Mouse (Mus musculus) kidney, adult 8-10 months (tissue): ENCODE measurements around the gene Mpzl1.

Experiments
- DNase-seq, 2 experiments: peaks; one replicate each; pipeline ENCODE4 v3.0.0; 2022

Mpzl1 gene

DNA sequence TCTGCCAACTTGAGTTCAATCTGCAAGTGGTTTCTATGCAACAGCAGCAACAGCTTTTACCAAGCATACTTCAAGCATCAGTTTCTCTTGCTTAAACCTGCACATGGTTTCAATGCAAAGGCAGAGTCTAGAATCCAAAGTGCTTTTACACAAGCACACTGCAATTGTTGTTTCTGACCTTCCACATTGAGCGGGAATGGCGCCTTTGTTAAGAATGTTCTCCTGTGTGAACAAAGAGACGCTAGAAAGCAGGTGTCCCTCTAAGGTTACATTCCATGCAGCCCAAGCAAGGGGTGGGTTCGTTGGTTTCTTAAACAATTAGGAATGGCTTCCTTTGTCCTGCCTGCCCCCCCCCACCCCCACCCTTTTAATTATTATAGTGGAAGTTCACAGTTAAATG, 20.4 kb downstream of the Mpzl1 start:
- DNase-seq = no peak

DNA sequence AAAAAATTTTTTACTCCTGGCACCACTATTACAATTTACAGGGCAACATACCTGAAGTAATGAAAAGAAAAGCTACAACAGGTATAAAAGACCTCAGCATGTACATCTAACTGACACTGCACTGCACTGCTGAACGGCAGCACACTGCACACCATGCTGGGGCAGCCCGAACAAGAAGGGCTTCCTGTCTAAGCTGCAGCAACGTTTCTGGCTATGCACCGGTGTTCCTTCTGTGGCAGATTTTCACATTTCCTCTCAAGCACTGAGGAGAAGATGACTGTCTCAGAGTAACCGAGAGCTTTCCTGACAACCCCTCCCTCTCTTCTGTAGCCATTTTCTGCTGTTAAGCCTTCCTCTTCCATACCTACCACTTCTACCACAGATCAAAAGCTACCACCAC, 21.6 kb downstream of the Mpzl1 start:
- DNase-seq = no peak

DNA sequence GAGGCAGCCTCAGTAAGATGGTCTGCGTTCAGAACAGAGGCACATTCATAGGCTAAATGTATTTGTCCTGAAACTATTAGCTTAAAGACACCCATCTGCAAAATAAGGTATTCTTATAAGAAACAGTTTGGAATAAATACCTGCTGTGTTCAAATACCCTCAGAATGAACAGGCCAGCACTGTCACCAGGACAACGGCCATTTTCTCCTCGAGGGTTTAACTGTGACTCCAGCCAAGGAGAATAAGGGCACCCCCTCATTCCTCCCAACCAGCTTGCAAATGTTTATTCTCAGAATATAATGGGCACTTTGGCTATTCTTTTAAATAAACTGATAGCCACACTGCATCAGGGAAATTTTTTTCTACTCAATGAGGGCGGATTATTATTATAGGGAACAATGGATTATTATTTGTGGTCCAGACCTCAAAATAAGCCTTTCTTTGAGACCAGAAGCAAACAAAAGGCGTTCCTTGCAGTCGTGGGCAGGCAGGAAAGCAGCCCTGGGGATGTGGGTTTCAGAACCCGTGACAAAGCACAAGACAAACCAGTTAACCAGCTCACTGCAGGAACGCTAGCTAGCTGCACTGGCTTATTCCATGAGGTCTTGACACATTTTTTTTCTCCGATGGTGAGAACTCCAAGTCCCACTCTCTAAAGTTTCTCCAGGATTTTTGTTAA, 23.9 kb downstream of the Mpzl1 start:
- DNase-seq = no peak

DNA sequence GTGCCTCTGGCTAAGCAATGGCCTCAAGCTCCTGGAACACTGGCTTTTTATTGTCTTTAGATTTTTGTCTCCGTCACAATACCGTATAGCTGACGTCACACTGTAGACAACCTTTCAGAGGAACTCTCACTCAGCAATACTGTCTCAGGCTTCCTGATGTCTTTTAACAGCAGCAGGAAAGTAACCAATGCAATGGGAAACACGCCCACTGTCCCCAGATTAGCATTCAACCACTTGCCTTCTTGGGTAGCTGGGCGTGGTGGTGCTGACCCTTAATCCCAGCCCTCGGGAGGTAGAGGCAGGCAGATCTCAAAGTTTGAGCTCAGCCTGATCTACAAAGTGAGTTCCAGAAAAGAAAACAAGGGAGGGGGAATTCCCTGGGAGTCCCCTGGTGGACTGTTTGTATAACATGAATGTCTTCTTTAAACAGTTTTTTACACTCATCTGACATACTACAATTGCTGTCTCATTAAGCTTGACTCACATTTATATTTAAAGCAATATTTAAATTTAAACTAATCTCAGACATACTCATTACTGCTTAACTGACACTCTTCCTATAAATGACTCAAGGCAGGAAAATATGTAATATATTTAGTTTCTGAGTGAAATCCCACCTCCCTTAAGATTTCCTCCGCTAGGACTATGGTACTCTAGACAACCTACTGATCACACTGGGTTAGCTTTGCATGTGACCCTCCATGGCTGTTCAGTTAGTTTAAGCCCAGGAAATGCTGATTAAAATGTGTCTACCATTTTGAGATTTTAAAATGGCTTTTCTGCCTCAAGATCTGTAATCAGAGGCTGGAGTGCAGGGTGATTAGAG, 24.6 kb downstream of the Mpzl1 start:
- DNase-seq = no peak

DNA sequence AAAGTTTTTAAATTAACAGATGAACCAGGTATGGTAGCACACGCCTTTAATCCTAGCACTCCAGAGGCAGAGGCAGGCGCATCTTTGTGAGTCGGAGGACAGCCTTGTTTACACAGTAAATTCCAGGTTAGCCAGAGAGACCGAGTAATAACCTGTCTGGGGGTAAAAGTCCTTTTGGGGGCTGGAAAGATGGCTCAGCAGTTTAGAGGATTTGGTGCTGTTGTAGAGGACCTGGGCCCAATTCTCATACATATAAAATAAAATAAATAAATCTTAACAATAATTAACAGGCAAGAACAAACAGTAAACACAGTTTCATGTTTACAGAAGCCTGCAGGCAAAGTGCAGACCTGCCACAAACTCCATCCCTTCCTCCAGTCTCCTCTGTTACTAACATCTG, 25.4 kb downstream of the Mpzl1 start:
- DNase-seq = no peak

DNA sequence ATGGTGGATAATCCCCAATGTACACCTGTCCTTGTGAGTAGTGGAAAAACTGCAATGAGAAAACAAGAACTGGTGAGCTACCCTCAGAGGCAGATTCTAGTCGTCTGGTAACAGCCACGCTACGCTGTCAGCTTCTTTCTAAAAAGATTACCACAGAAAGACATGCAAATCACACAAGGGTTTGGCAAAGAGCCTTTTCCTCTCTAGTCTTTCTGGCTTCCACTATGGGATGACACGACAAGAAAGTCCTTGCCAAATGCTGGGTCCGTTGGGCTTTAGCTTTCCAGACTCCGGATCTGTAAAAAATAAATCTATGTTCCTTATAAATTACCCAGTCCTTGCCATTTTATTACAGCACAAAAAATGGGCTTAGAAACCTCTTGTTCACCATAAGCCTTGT, 28.6 kb downstream of the Mpzl1 start:
- no peak for DNase-seq

DNA sequence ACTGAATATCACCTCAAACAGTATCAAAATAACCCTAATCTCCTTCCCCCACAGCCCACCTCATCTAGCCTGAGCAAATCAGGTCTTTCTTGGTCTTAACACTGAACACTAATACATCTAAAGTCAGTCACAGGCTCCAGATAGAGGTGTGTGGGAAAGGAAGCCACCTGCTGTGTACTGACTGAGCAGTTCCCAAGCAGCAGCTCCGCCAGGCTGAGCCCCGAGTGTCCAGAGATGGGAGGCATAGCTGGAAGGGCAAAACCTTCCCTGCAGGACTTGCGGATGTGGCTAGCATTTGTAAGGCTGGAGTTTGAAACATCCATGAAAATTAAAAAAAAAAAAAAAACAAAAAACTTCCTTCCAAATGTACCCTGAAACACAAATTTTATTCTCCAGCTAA, 29.2 kb downstream of the Mpzl1 start:
- DNase-seq = no peak

DNA sequence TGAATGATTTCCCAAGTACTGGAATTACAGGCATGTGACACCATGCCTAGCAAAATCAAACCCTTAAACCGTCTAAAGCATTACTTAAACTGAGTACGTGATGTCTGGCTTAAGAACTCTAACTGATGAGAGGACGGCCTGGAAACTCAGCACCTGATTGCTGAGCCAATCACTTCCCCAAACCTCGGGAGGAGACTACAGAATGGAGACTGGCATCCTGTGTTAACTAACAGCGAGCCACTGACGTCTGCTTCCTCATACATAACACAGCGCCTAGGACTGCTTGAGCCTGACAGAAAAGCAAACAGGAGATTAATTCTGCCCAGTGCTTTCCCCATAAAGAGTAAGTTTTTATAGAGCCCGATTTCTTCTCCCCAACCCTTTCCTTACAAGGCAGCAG, 30.1 kb downstream of the Mpzl1 start:
- no peak for DNase-seq

DNA sequence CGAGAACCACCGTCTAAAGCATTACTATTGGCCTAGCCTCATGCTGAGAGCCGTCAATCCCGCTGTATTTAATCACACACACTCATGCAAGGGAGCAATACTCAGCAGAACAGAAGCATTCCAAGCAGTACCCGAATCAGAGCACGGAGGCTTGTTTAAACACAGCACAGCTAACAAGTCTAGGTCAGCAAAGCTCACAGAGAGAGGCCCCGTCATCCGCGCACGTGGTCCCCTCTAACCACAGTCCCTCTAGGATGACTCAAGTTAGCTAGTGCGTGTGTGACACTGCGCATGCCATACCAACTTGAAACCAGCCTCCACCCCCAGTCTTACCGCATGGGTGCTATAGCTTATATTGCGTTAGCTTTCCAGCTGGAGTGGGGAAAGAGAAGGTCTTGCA, 31.1 kb downstream of the Mpzl1 start:
- DNase-seq = no peak

DNA sequence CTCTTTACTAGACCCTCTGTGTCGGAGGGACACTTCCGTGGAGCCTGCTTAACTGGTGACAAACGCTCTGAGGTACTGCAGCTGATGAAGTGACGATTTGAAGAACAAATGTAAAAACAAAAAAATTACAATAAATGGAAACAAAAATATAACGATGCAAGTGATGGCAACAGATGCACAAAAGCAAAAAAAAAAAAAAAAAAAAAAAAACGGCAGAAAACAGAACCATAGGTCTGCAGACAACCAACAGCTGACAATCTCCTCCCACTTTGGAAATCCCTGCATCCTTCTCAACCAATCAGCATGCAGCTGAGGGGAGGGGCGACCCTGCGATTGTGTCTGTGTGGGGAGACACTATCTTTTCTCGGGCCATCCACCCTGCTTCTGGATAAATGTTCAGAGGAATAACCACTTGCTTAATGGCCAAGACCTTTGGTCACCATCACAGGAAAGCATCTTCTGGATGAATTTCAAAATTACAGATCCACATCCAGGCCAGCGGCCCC, 32.5 kb downstream of the Mpzl1 start:
- no peak for DNase-seq

DNA sequence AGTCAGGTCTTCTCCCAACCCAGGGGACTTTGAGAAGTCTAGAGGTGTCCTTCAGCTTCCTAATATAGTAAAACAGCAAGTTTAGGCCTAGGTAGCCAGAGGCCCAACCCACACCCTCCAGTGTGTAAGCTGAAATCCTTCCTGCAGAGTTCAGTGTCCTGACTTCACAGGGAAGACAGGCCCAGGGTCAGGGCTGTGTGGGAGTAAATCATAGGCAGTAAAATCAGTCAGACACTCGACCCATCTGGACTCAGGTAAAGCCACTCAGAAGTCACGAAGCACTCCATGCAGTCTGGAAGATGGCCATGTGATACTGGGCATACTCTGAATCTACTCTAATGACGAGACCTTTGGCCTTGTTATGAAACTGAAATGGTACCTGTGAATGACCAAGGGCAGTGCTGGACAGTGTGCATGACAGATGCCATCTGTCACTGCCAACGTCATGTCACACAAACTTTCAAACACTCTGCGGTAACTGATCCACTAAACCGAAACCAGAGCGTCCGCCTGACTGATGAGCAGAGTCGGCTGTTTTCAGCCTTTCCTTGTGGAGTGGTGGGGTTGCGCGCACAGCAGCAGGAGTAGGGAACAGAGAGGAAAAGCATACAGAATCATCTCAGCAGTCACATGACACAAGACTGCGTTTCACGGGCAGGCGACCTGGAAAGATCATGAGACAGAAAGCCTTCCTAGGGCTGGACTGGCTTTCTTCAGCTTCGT, 39.5 kb downstream of the Mpzl1 start:
- no peak for DNase-seq

DNA sequence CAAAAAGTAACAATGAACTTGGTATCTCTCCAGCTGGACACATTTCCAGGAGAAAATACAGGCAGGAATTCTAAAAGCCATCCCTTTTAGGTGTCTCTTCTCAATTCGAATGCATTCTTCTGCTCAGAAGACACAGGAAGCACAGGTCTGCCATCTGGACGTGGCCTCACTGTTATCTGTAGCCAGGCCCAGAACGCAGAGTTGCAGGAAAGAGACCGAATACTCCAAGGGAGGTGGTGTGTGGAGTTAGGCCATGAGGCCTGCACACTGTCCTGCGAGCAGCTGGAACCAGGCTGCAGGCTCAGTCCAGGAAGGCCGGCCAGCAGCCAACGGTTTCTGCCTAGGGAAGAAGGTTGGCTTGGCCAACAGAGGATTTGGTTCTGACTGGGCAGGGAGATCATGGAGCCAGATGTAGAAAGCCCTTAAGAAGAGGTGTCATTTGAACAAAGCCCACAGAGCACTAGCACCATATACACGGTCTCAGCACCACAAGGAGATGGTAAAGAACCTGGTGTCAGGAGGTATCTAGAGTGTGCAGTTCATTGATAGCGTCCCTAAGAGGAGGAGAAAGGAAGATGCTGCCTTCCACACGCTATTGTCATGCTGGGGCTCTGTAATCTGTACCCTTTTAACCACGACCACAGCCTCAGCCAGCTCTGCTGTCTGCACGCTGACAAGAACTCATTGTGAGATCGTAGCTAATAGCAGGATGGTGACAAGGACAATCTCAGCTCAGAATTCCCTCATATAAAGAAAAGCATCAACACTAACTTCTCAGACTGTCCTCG, 41.8 kb downstream of the Mpzl1 start:
- DNase-seq = no peak

DNA sequence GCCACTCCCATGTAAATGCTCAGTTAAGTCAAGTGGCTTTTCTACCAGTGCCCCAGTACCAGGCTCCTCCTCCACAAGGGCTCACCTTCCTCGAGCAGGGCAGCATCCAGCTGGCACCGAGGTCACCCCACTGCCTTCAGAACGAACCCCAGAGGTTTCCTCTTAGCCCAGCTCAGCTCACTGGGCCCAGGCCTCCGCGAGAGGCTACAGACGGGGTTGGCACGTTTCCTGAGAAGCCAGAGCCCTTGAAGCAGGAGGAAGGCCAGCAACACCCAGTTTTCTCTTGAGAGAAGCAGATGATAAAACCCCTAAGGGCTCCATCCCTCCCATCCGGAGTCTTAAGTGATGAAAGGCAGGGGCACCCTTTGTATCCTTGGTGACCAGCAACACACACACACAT, 43.6 kb downstream of the Mpzl1 start:
- no peak for DNase-seq

DNA sequence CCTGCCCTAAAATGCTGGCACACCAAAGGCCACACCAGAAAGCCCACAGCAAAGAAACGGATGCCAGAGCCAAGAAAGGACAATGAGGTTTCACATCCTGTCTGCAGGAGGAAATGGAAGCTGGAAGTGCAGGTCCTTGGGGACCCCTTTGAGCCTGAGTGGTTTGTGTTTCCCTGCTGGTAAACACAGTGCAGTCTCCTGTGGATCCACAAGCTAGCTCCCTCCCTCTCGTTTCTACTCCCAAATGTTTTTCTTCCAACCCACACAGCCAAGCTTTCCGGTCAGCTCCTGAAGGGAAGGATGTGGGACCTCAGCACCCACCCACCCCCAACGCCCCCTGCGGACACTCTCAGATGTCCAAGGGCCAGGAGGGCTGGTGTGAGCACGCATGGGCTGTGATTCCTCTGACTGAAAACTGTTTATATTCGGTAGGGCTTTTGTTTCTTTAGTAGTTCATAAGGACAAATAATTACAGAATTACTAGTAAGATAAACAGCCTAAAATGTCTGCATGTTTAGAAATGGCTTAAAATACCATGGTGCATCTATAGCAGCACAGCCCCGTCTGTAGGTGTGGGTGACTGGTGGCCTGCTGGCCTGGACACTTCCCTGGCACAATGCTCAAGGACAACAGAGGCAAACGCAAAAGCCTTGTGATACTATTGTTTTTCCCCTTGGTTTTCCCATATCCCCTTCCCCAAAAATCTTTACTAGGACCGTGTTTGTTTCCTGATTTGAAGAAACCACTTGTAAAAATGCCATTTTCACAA, 44.9 kb downstream of the Mpzl1 start:
- peak; percentile 50 to 65 for DNase-seq

DNA sequence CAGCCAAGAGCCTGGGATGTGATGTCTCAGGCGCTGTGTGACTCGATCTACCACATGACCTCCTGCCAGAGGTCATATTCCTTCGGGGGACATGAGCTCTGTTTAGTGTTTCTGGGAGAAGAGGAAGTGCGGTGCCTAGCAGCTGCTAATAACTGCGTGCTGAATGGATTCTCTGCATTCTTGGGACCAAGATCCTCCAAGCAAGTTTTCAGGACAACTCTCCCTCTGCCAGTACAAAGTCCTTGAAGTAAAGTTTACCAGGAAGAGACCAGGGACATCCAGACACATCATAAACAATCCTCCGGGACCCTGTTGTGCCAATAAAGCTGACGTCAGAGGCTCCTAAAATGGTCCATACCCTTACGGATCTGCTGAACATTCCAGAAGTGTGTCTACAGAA, 46.5 kb downstream of the Mpzl1 start:
- no peak for DNase-seq

DNA sequence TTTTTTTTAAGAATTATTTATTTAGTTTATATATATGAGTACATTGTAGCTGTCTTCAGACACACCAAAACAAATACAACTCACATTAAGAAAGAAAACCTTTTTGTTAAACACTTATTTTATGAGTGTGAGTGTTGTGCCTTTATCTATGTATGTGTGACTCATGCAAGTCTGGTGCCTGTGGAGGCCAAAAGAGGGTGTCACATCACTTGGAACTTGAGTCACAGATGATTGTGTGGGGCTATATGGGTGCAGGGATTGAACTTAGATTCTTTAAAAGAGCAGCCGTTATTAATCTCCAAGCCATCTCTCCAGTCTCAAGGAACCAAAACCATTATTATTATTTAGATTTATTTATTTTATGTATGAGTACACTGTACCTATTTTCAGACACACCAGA, 48.0 kb downstream of the Mpzl1 start:
- DNase-seq = no peak

DNA sequence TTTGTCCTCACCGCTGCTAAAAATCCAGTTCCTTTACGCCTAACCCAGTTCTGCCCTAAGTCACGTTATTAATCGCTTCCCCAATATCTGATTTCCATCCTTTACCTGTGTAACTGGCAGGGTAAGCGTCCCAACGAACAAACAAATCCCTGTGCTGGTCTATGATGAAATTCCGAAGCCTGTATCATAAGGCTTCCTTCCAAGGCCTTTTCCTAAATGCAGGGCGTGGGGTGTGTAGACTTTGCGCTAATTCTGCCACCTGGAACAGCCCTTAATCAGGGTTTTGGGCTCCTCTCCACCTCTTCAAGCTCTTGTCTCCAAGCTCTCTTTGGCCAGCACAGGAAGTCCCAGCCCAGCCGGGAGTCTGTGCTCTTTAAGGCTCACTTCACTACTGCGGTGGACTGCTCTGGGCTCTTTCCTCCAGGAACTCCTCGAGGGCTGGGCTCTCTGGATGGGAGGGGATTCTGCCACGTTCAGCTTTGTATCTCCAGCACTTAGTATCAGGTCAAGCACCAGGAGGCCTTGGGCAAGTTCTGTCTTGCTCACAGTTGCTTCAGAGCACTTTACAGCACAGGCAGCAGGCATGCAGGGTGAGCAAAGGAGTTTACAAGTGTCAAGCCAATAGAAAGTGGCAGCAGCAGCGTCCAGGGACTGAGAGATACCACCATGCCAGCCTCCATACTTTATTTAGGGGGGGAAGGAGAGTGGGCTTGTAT, 48.8 kb downstream of the Mpzl1 start:
- DNase-seq = no peak

DNA sequence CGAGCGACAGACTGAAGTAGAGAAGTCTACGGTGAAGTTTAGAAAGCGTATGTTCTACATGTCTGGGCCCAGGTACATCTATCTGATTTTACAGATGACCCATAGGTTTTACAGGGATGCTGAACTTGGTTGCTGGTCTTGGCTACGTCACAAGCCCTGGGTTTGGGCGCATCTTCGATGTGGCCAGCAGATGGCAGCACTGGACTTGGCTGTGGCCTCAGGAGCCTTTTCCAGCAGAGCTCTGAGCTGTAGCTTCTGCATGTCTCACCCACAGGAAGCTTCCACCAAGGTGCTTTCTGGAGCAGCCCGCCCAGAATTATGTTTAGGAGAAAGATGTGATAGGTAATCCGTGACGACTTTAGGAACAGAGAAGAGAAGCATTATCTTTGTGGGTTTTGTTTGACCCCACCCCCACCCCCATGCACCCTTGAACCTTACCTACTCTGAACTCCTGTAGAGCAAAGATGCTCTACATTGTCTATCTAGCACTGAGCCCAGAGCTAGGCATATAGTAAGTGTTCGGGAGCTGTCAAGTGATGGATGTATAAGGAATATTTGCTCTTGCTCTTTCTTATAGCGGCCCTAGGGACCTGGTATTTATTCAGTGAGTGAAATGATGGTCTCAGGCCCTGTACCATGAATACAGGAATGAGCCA, 50.7 kb downstream of the Mpzl1 start:
- peak; percentile 83 to 91 for DNase-seq

DNA sequence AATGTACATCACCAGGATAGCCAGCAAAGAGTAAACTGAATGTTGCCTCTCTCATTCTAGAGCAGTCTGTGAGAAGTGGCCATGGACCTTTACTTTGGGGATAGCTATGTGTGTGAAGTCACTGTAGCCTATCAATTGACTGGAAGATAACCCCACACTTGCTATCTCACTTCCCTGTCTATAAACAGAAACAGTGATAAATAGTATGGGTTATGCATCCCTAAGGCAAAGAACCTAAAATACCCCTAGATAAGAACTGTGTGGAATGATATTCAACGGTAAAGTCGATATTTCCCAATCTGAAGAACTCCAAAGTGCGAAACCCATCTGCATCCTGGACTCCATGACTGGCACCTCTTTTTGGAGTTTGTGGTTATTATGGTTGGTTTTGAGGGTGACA, 53.1 kb downstream of the Mpzl1 start:
- DNase-seq = no peak

DNA sequence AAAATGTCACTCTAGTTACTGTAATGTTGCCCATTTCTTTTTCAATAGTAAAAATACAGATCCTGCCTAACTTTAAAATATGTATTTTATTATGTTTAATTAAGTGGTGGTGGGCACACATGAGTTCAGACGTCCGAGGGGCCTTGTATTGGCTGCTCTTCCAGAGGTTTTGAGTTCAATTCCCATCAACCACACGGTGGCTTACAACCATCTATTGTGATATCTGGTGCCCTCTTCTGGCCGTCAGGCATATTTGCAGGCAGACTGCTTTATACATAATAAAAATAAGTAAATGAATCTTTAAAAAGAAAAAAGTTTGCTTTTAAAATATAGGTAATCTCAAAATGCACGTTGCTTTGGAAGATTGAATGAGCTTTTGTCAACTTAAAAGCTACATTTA, 55.0 kb downstream of the Mpzl1 start:
- DNase-seq = no peak
